Mouse (Mus musculus) kidney, postnatal 10 days (tissue): ENCODE data around the gene Fam222a.

Experiments
- DNase-seq: peaks from one replicate; pipeline ENCODE4 v3.0.0; 2021; ENCODE audit warnings: mixed read lengths

Gene Fam222a

GRCm38 (mm10) chr5:114567565-114568197 is at the start of gene Fam222a:
Fam222a (plus strand) TSS chr5:114568016.
- peak; percentile 86 for DNase-seq

GRCm38 (mm10) chr5:114528355-114528754 is 39.5 kb upstream of the Fam222a start:
- no peak for DNase-seq

- no peak for DNase-seq
Observed at GRCm38 (mm10) chr5:114530337-114530736, 37.5 kb upstream of the Fam222a start.

GRCm38 (mm10) chr5:114532055-114532454 is 35.8 kb upstream of the Fam222a start:
- no peak for DNase-seq

GRCm38 (mm10) chr5:114537308-114538020 is 30.4 kb upstream of the Fam222a start:
- peak; percentile 24 for DNase-seq

- peak; percentile 72 for DNase-seq
Observed at GRCm38 (mm10) chr5:114538021-114538405, 29.8 kb upstream of the Fam222a start.

GRCm38 (mm10) chr5:114538752-114539151 is 29.1 kb upstream of the Fam222a start:
- DNase-seq: no peak

GRCm38 (mm10) chr5:114539766-114540165 is 28.1 kb upstream of the Fam222a start:
- no peak for DNase-seq

GRCm38 (mm10) chr5:114541656-114542445 is 26.0 kb upstream of the Fam222a start:
- DNase-seq: no peak

GRCm38 (mm10) chr5:114543656-114544055 is 24.2 kb upstream of the Fam222a start:
- no peak for DNase-seq

GRCm38 (mm10) chr5:114544205-114544604 is 23.6 kb upstream of the Fam222a start:
- no peak for DNase-seq

GRCm38 (mm10) chr5:114545076-114545475 is 22.7 kb upstream of the Fam222a start:
- peak; percentile 37 for DNase-seq

GRCm38 (mm10) chr5:114548976-114549375 is 18.8 kb upstream of the Fam222a start:
- no peak for DNase-seq

GRCm38 (mm10) chr5:114549770-114550169 is 18.0 kb upstream of the Fam222a start:
- no peak for DNase-seq

GRCm38 (mm10) chr5:114550431-114550830 is 17.4 kb upstream of the Fam222a start:
- DNase-seq: no peak

- peak; percentile 23 for DNase-seq
Observed at GRCm38 (mm10) chr5:114550886-114551492, 16.8 kb upstream of the Fam222a start.

GRCm38 (mm10) chr5:114552507-114553208 is 15.2 kb upstream of the Fam222a start:
- no peak for DNase-seq

GRCm38 (mm10) chr5:114553706-114554105 is 14.1 kb upstream of the Fam222a start:
- DNase-seq: no peak

- no peak for DNase-seq
Observed at GRCm38 (mm10) chr5:114555424-114555823, 12.4 kb upstream of the Fam222a start.

GRCm38 (mm10) chr5:114556109-114556508 is 11.7 kb upstream of the Fam222a start:
- no peak for DNase-seq

GRCm38 (mm10) chr5:114557765-114558731 is 9.8 kb upstream of the Fam222a start:
- no peak for DNase-seq
